Mouse (Mus musculus) heart, adult 2 months (tissue): ENCODE results near the gene Gm20388. TPM values are rescaled to one million over a fixed set of nuclear protein-coding genes. Genes with fewer than 3 reads are reported as not detected.
"Not testable (repeated sequence)": the region's sequence is repeated elsewhere in the genome, so short reads cannot be mapped to it uniquely, and the experiment has no call there.

Source experiments
- DNase-seq, 2 experiments: peaks; one replicate each; pipeline ENCODE4 v3.0.0; 2021
- H3K27ac ChIP-seq: fragments of 200-600 bp; 2 replicates; pipeline ENCODE4 v1.8.1; 2022
- H3K27me3 ChIP-seq: fragments of 200-500 bp; 2 replicates; pipeline ENCODE4 v1.6.1; 2012; ENCODE audit warnings: mild to moderate bottlenecking, low read length, inconsistent platforms, mixed read lengths; ENCODE audit not compliant: control insufficient read depth, insufficient read depth
- H3K36me3 ChIP-seq: fragments of 200-500 bp; 2 replicates; pipeline ENCODE4 v1.6.1; 2012; ENCODE audit warnings: low read length, inconsistent platforms; ENCODE audit not compliant: control insufficient read depth, insufficient read depth
- H3K4me1 ChIP-seq: fragments of 200-500 bp; 2 replicates; pipeline ENCODE4 v1.6.1; 2011; ENCODE audit warnings: low read length; ENCODE audit not compliant: control insufficient read depth, insufficient read depth
- H3K4me3 ChIP-seq: fragments of 200-600 bp; 2 replicates; pipeline ENCODE4 v1.8.1; 2022
- H3K79me2 ChIP-seq: fragments of 200-500 bp; replicated peaks from 2 replicates; pipeline ENCODE4 v1.6.1; 2012; ENCODE audit warnings: mild to moderate bottlenecking, inconsistent platforms, low read length, moderate library complexity, mixed read lengths; ENCODE audit not compliant: control insufficient read depth, insufficient read depth
- H3K9ac ChIP-seq: fragments of 200-500 bp; 2 replicates; pipeline ENCODE4 v1.6.1; 2012; ENCODE audit warnings: low read depth, mild to moderate bottlenecking, control low read depth, inconsistent platforms, low read length, mixed read lengths
- CTCF ChIP-seq: fragments of 200-600 bp; IDR thresholded peaks from 2 replicates; pipeline ENCODE4 v1.8.1; 2022; ENCODE audit warnings: antibody characterized with exemption, mild to moderate bottlenecking, moderate library complexity
- EP300 ChIP-seq: fragments of 200-500 bp; IDR thresholded peaks from 2 replicates; pipeline ENCODE4 v1.6.1; 2011; ENCODE audit warnings: low read depth, low read length, control low read depth; ENCODE audit not compliant: insufficient read depth
- POLR2A ChIP-seq: fragments of 200-500 bp; IDR thresholded peaks from 2 replicates; pipeline ENCODE4 v1.6.1; 2011; ENCODE audit warnings: mild to moderate bottlenecking, low read depth, low read length, control low read depth; ENCODE audit not compliant: insufficient read depth
- WGBS: fragments of 180-500 bp; shearing (Covaris S2); methylation state at CpG from one replicate; pipeline ENCODE4 v1.1.7; 2018; 5-methylcytosine and 5-hydroxymethylcytosine counted together
- intact Hi-C: fragments of 180-260 bp; cut with DNase I; formaldehyde crosslinking; loops from one replicate; pipeline ENCODE4 v1.15.1; 2025
- polyA plus RNA-seq: library from polyadenylated mRNA; depleted of rRNA; stranded (reverse); fragments of >200 nt; gene quantifications from 2 replicates; pipeline ENCODE4 v1.2.3, GENCODE M21; 2012
- total RNA-seq, 2 experiments: library from RNA; stranded (reverse); gene quantifications; 2 replicates each; pipeline ENCODE4 v1.2.3; 2021

Gene Gm20388
- total and polyA plus RNA-seq, 3 experiments = 1.8 to 32.3 TPM; not detected in 1

DNA sequence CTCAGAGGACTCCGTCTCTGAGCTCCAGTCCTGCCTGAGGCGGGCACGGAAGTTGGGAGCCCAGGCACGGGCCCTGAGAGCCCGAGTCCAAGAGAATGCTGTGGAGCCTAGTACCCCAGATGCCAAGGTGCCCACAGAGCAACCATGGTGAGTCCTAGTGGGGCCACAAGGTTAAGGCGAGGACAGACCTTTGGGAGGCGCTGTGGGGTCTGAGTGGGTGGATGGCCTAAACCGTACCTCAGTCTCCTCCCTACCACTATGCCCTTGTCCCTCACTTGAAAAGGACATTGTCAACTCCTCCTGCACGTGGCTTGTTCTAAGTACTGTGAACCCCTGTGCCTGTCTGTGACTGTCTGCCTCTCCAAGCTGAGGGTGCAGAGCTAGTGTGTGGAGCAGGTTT, 2658.7 kb downstream of the Gm20388 start:
- WGBS = 74% methylated on average over 9 of the region's 9 CpGs
- intact Hi-C loops = loop anchor here (5.0 kb wide), 1 partner anchor 108 kb away; no protein-coding TSS in a partner anchor
- DNase-seq = no peak
- no peaks in the 10 kb centered on the region for H3K79me2 ChIP-seq
- no peaks in the 10 kb centered on the region; the same call in 1 of the 2 replicates for H3K36me3 ChIP-seq
- H3K9ac ChIP-seq = no peak overlapping the region
- no peak for TF ChIP-seq EP300
- TF ChIP-seq POLR2A = no peak
- no peak for TF ChIP-seq CTCF
- H3K4me1 ChIP-seq = peaks cover 9% of the 10 kb centered on the region
- H3K27me3 ChIP-seq = no peaks in the 10 kb centered on the region
- no peak overlapping the region for H3K4me3 ChIP-seq
- H3K27ac ChIP-seq = no peak overlapping the region

DNA sequence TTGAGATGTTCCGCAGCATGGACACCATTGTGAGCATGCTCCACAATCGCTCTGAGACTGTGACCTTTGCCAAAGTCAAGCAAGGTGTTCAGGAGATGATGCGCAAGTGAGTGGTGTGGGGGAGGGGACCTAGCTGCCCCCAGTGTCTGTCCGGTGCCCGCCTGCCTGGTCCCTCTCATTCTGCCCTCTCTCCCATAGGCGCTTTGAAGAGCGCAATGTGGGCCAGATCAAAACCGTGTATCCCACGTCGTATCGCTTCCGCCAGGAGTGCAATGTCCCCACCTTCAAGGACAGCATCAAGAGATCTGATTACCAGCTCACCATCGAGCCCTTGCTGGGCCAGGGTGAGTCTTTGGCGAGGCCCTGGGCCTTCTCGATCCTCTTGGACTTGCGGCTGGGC, 2659.4 kb downstream of the Gm20388 start:
- Histone ChIP-seq H3K4me1 (peaks cover 12% of the 10 kb centered on the region), H3K79me2 (no peaks in the 10 kb centered on the region), H3K4me3 (no peak overlapping the region), H3K9ac (no peak overlapping the region), H3K27me3 (no peaks in the 10 kb centered on the region), H3K27ac (no peak overlapping the region), H3K36me3 (no peaks in the 10 kb centered on the region; the same call in 1 of the 2 replicates)
- WGBS = 96% methylated on average over 16 of the region's 16 CpGs
- TF ChIP-seq CTCF (no peak), EP300 (no peak), POLR2A (no peak)
- intact Hi-C loops = loop anchor here (5.0 kb wide), 1 partner anchor 107 kb away; no protein-coding TSS in a partner anchor
- no peak for DNase-seq

DNA sequence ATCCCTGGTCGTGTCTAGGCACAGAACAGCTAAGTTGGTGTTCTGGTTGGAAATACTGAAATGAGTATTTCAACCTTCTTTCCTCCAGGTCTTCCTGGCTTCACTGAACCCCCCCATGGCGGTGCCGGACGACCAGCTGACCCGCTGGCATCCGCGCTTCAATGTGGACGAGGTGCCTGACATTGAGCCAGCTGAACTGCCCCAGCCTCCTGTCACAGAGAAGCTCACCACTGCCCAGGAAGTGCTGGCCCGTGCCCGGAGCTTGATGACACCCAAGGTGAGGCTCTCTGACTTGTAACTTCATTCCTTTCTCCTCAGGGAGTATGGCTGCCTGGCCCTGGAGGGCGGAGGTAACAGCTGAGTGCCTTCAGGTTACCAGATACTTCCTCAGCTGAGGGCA, 2660.5 kb downstream of the Gm20388 start:
- TF ChIP-seq EP300 (no peak), CTCF (no peak), POLR2A (no peak)
- Histone ChIP-seq H3K79me2 (no peaks in the 10 kb centered on the region), H3K9ac (no peak overlapping the region), H3K27ac (no peak overlapping the region), H3K27me3 (no peaks in the 10 kb centered on the region), H3K4me1 (peaks cover 21% of the 10 kb centered on the region), H3K36me3 (no peaks in the 10 kb centered on the region; the same call in 1 of the 2 replicates), H3K4me3 (no peak overlapping the region)
- intact Hi-C loops = no loop called here
- DNase-seq = no peak
- 91% methylated on average over 11 of the region's 11 CpGs for WGBS

DNA sequence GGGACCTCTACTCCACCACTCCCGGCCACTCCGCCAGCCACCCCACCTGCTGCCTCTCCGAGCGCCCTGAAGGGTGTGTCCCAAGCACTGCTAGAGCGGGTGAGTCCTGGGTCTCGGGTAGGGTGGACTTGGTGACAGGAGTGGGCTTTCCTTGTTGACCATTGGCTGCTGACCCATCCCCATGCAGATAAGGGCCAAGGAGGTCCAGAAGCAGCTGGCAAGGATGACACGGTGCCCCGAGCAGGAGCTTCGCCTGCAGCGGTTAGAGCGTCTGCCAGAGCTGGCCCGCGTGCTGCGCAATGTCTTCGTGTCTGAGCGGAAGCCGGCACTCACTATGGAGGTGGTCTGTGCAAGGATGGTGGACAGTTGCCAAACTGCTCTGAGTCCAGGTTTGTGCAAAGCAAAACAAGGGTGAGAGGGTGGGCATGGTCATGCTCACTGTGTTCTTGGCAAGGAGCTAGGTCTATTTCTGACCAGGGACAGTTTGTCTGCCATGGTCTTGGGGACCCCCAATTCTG, 2661.2 kb downstream of the Gm20388 start:
- H3K27ac ChIP-seq = no peak overlapping the region
- H3K27me3 ChIP-seq = no peaks in the 10 kb centered on the region
- H3K36me3 ChIP-seq = no peaks in the 10 kb centered on the region
- 92% methylated on average over 17 of the region's 17 CpGs for WGBS
- intact Hi-C loops = no loop called here
- no peak overlapping the region for H3K9ac ChIP-seq
- DNase-seq = no peak
- peaks cover 17% of the 10 kb centered on the region for H3K4me1 ChIP-seq
- H3K4me3 ChIP-seq = no peak overlapping the region
- no peaks in the 10 kb centered on the region for H3K79me2 ChIP-seq
- no peak for TF ChIP-seq CTCF

DNA sequence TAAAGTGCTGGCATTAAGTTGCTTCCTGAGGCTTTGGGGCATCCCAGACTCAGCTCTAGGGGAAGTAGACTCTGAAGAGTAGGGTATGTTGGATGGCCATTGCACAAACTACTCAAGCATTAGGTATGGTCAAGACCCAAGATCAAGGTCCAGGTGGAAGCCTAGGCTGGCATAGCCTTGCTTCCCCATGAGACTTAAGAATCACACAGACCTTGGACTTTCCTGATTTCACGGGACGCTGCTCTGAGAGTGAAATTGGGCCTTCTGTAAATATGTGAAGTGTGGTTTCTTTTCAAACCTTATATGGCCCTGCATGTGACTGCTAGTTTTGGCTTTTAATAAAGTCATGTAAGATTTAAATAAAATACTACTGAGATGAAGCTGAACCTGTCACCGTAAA, 2662.1 kb downstream of the Gm20388 start:
- Histone ChIP-seq H3K27me3 (no peaks in the 10 kb centered on the region), H3K4me1 (peaks cover 13% of the 10 kb centered on the region), H3K4me3 (no peak overlapping the region), H3K27ac (no peak overlapping the region), H3K9ac (no peak overlapping the region), H3K36me3 (no peaks in the 10 kb centered on the region), H3K79me2 (no peaks in the 10 kb centered on the region)
- intact Hi-C loops = no loop called here
- TF ChIP-seq CTCF (no peak), EP300 (no peak), POLR2A (no peak)
- DNase-seq = no peak
- 93% methylated on average over 3 of the region's 3 CpGs for WGBS

DNA sequence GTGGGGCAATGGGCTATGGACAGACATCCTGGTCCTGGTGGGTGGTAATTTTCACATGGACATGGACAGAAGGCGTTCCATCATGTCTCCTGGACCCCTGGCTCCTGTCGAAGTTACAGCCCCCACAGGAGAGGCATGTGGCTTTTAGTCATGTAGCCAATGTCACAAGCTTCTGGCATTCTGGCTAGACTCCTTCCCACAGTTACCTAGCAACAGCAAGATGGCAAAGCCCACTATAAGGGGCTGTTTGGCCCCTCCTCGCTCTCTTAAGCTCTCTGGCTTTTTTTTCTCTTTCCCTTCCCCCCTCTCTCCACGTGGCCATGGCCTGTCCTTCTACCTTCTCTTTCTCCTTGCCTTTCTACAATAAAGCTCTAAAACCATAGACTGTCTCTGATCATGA, 2662.5 kb downstream of the Gm20388 start:
- DNase-seq, H3K4me3 ChIP-seq, H3K36me3 ChIP-seq, intact Hi-C loops, H3K79me2 ChIP-seq, H3K9ac ChIP-seq, H3K27me3 ChIP-seq, H3K27ac ChIP-seq: not testable (repeated sequence)
- WGBS = 62% methylated on average over 4 of the region's 4 CpGs
- peaks cover 13% of the 10 kb centered on the region for H3K4me1 ChIP-seq

DNA sequence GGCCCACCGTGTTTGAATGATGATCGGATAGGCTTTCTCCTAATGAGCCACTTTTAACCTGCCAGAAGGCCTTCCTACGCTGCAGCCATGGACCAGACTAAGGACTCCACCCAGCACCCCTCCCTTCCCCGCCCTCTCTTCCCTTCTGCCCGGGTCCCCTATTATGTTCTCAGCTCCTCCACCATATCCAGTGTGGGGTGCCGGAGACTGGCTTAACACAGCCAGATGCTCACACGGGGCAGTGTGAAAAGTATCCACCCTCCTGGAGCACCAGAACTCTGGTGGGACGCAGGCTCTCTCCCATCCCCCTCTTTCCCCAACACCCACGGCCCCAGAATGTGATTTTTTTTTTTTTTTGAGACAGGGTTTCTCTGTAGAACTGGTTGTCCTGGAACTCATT, 2662.9 kb downstream of the Gm20388 start:
- Histone ChIP-seq H3K79me2 (no peaks in the 10 kb centered on the region), H3K27ac (no peak overlapping the region), H3K27me3 (no peaks in the 10 kb centered on the region), H3K4me3 (no peak overlapping the region), H3K4me1 (peaks cover 13% of the 10 kb centered on the region), H3K36me3 (no peaks in the 10 kb centered on the region), H3K9ac (no peak overlapping the region)
- WGBS = 79% methylated on average over 9 of the region's 9 CpGs
- intact Hi-C loops = no loop called here
- no peak for DNase-seq
- TF ChIP-seq EP300 (no peak), CTCF (no peak), POLR2A (no peak)
